Mouse (Mus musculus): Measurements from ENCODE around the gene Nolc1. TPM values are rescaled to one million over a fixed set of nuclear protein-coding genes. Genes with fewer than 3 reads are reported as not detected.

Nolc1 gene
- polyA plus RNA-seq, 1 experiment from 2014 or later, result 37.0 TPM

GRCm38 (mm10) chr19:46036477-46037242, 39.0 kb upstream of the Nolc1 start:
- H3K4me1 ChIP-seq (replicated peaks), result peaks cover 48% of the 10 kb centered on the region
- H3K27me3 ChIP-seq, result no peaks in the 10 kb centered on the region
- no peaks in the 10 kb centered on the region for H3K9me3 ChIP-seq (replicated peaks)
- ATAC-seq (replicated peaks; ENCODE audit: insufficient number of reproducible peaks, insufficient read depth, low FRiP score, low read depth), result no peak
- 72% methylated on average over 13 of the region's 13 CpGs for WGBS
- H3K4me3 ChIP-seq, result peak overlapping the region; percentile 74
- H3K9ac ChIP-seq, result peak overlapping the region; percentile 82; the same call in 1 of the 2 replicates
- H3K36me3 ChIP-seq, result peaks cover 48% of the 10 kb centered on the region
- peak overlapping the region; percentile 98 for H3K27ac ChIP-seq
- peak overlapping the region; percentile 85 for H3K4me2 ChIP-seq

- peaks cover 41% of the 10 kb centered on the region for H3K36me3 ChIP-seq
- 12% methylated on average over 6 of the region's 6 CpGs for WGBS
- H3K9ac ChIP-seq, result peak overlapping the region; percentile 82
- peak overlapping the region; percentile 74 for H3K4me3 ChIP-seq
- no peaks in the 10 kb centered on the region for H3K27me3 ChIP-seq
- peak overlapping the region; percentile 98 for H3K27ac ChIP-seq
- no peak for ATAC-seq (replicated peaks; ENCODE audit: insufficient number of reproducible peaks, insufficient read depth, low FRiP score, low read depth)
- H3K4me2 ChIP-seq, result peak overlapping the region; percentile 85
- H3K4me1 ChIP-seq (replicated peaks), result peaks cover 55% of the 10 kb centered on the region
- H3K9me3 ChIP-seq (replicated peaks), result no peaks in the 10 kb centered on the region
Observed at GRCm38 (mm10) chr19:46037243-46037924, 38.3 kb upstream of the Nolc1 start.

GRCm38 (mm10) chr19:46037925-46038850, 37.5 kb upstream of the Nolc1 start:
- no peak for ATAC-seq (replicated peaks; ENCODE audit: insufficient number of reproducible peaks, insufficient read depth, low FRiP score, low read depth)
- H3K4me1 ChIP-seq (replicated peaks), result peaks cover 63% of the 10 kb centered on the region

GRCm38 (mm10) chr19:46038851-46039260, 36.8 kb upstream of the Nolc1 start:
- H3K9ac ChIP-seq, result peak overlapping the region; percentile 82
- ATAC-seq (replicated peaks; ENCODE audit: insufficient number of reproducible peaks, insufficient read depth, low FRiP score, low read depth), result no peak
- peaks cover 27% of the 10 kb centered on the region for H3K36me3 ChIP-seq
- no peaks in the 10 kb centered on the region for H3K27me3 ChIP-seq
- H3K4me3 ChIP-seq, result peak overlapping the region; percentile 74
- H3K4me2 ChIP-seq, result peak overlapping the region; percentile 85
- H3K9me3 ChIP-seq (replicated peaks), result no peaks in the 10 kb centered on the region
- H3K27ac ChIP-seq, result peak overlapping the region; percentile 98
- peaks cover 70% of the 10 kb centered on the region for H3K4me1 ChIP-seq (replicated peaks)
- WGBS, result under 1% methylated on average over 17 of the region's 17 CpGs

More at GRCm38 (mm10) chr19:46037925-46038850, 37.5 kb upstream of the Nolc1 start:
- H3K9me3 ChIP-seq (replicated peaks), result no peaks in the 10 kb centered on the region
- no peaks in the 10 kb centered on the region for H3K27me3 ChIP-seq
- peak overlapping the region; percentile 98 for H3K27ac ChIP-seq
- WGBS, result 9% methylated on average over 13 of the region's 13 CpGs
- peaks cover 33% of the 10 kb centered on the region for H3K36me3 ChIP-seq
- peak overlapping the region; percentile 85 for H3K4me2 ChIP-seq
- H3K9ac ChIP-seq, result peak overlapping the region; percentile 82
- H3K4me3 ChIP-seq, result peak overlapping the region; percentile 74

GRCm38 (mm10) chr19:46039478-46039877, 36.2 kb upstream of the Nolc1 start:
- Histone ChIP-seq H3K9me3 (replicated peaks) (no peaks in the 10 kb centered on the region), H3K27ac (peak overlapping the region; percentile 98), H3K9ac (peak overlapping the region; percentile 82), H3K4me3 (peak overlapping the region; percentile 74), H3K27me3 (no peaks in the 10 kb centered on the region), H3K4me1 (replicated peaks) (peaks cover 74% of the 10 kb centered on the region), H3K36me3 (peaks cover 20% of the 10 kb centered on the region), H3K4me2 (peak overlapping the region; percentile 85)
- WGBS, result 2% methylated on average over 26 of the region's 30 CpGs
- peak; percentile 83 for ATAC-seq (replicated peaks; ENCODE audit: insufficient number of reproducible peaks, insufficient read depth, low FRiP score, low read depth)

GRCm38 (mm10) chr19:46040149-46040902, 35.3 kb upstream of the Nolc1 start:
- Histone ChIP-seq H3K4me1 (replicated peaks) (peaks cover 74% of the 10 kb centered on the region), H3K4me3 (peak overlapping the region; percentile 74), H3K27ac (peak overlapping the region; percentile 98), H3K36me3 (peaks cover 12% of the 10 kb centered on the region), H3K4me2 (peak overlapping the region; percentile 85), H3K9me3 (replicated peaks) (no peaks in the 10 kb centered on the region), H3K9ac (peak overlapping the region; percentile 82), H3K27me3 (no peaks in the 10 kb centered on the region)
- no peak for ATAC-seq (replicated peaks; ENCODE audit: insufficient number of reproducible peaks, insufficient read depth, low FRiP score, low read depth)
- 36% methylated on average over 14 of the region's 14 CpGs for WGBS

- WGBS, result 16% methylated on average over 7 of the region's 7 CpGs
- Histone ChIP-seq H3K4me3 (peak overlapping the region; percentile 85), H3K27ac (peak overlapping the region; percentile 98), H3K4me1 (replicated peaks) (peaks cover 80% of the 10 kb centered on the region), H3K4me2 (peak overlapping the region; percentile 85), H3K9ac (peak overlapping the region; percentile 83), H3K36me3 (peaks cover under 1% of the 10 kb centered on the region; the same call in 1 of the 2 replicates), H3K9me3 (replicated peaks) (no peaks in the 10 kb centered on the region), H3K27me3 (no peaks in the 10 kb centered on the region)
- no peak for ATAC-seq (replicated peaks; ENCODE audit: insufficient number of reproducible peaks, insufficient read depth, low FRiP score, low read depth)
Observed at GRCm38 (mm10) chr19:46041299-46041932, 34.2 kb upstream of the Nolc1 start.

GRCm38 (mm10) chr19:46041933-46042475, 33.7 kb upstream of the Nolc1 start:
- Histone ChIP-seq H3K4me3 (peak overlapping the region; percentile 85), H3K27me3 (no peaks in the 10 kb centered on the region), H3K9ac (peak overlapping the region; percentile 83), H3K9me3 (replicated peaks) (no peaks in the 10 kb centered on the region), H3K27ac (peak overlapping the region; percentile 98), H3K4me2 (peak overlapping the region; percentile 85), H3K36me3 (no peaks in the 10 kb centered on the region), H3K4me1 (replicated peaks) (peaks cover 80% of the 10 kb centered on the region)
- 3% methylated on average over 14 of the region's 14 CpGs for WGBS
- ATAC-seq (replicated peaks; ENCODE audit: insufficient number of reproducible peaks, insufficient read depth, low FRiP score, low read depth), result peak; percentile 20

GRCm38 (mm10) chr19:46042476-46043011, 33.1 kb upstream of the Nolc1 start:
- Histone ChIP-seq H3K36me3 (no peaks in the 10 kb centered on the region), H3K9ac (peak overlapping the region; percentile 83), H3K4me2 (peak overlapping the region; percentile 85), H3K27ac (peak overlapping the region; percentile 98), H3K9me3 (replicated peaks) (no peaks in the 10 kb centered on the region), H3K27me3 (no peaks in the 10 kb centered on the region), H3K4me3 (peak overlapping the region; percentile 85), H3K4me1 (replicated peaks) (peaks cover 76% of the 10 kb centered on the region)
- 2% methylated on average over 6 of the region's 6 CpGs for WGBS
- 0 out of 2 replicates have a peak, but pooled peaks have one; percentile 1 for ATAC-seq (replicated peaks; ENCODE audit: insufficient number of reproducible peaks, insufficient read depth, low FRiP score, low read depth)
